Mouse (Mus musculus): ENCODE data around the gene Trio. TPM values are rescaled to one million over a fixed set of nuclear protein-coding genes. Genes with fewer than 3 reads are reported as not detected.

Trio gene
- polyA plus RNA-seq, 1 experiment from 2014 or later, result 37.5 TPM

GRCm38 (mm10) chr15:27803568-27804345 is 221.9 kb downstream of the Trio start:
- H3K9ac ChIP-seq (ENCODE audit: low read depth, low read length), result no peak overlapping the region
- H3K27me3 ChIP-seq (ENCODE audit: control insufficient read depth, insufficient read depth, low read depth, low read length), result no peaks in the 10 kb centered on the region; the same call in 1 of the 2 replicates
- H3K4me3 ChIP-seq (ENCODE audit: low read depth, low read length), result no peak overlapping the region
- H3K4me1 ChIP-seq (ENCODE audit: control insufficient read depth, insufficient read depth, low read length), result no peaks in the 10 kb centered on the region; the same call in 1 of the 2 replicates
- no peak for ATAC-seq
- no peaks in the 10 kb centered on the region for H3K9me3 ChIP-seq (replicated peaks; ENCODE audit: control insufficient read depth, low read length, poor library complexity, severe bottlenecking)
- no peak overlapping the region for H3K27ac ChIP-seq (ENCODE audit: low read length)
- no peak overlapping the region for H3K4me2 ChIP-seq (ENCODE audit: low read length)
- WGBS, result 78% methylated on average over 18 of the region's 18 CpGs
- H3K36me3 ChIP-seq (ENCODE audit: control insufficient read depth, insufficient read depth, low read length), result peaks cover 19% of the 10 kb centered on the region

DNA sequence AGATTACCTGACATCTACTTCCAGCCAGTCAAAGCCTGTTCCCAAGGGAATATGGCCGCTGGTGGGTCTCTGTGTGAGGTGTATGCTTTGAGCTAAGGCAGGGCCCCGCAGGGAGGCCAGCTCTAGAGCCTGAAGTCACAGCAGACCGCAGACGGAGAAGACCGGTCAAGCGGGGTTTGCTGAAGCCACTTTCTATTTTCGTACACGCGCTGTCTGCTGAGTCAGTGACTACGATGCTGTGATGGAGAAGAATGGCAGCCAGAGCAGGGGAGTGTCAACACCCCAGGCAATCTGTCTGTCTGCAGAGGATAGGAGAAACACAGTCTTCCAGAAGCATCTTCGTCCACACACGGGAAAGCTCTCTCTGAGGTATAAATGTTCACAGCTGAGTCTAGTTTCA is 223.4 kb downstream of the Trio start:
- H3K27ac ChIP-seq (ENCODE audit: low read length), result peak overlapping the region; percentile 40; the same call in 1 of the 2 replicates
- no peaks in the 10 kb centered on the region; the same call in 1 of the 2 replicates for H3K27me3 ChIP-seq (ENCODE audit: control insufficient read depth, insufficient read depth, low read depth, low read length)
- no peak overlapping the region for H3K4me3 ChIP-seq (ENCODE audit: low read depth, low read length)
- H3K9me3 ChIP-seq (replicated peaks; ENCODE audit: control insufficient read depth, low read length, poor library complexity, severe bottlenecking), result no peaks in the 10 kb centered on the region
- WGBS, result 83% methylated on average over 12 of the region's 12 CpGs
- peaks cover 21% of the 10 kb centered on the region for H3K36me3 ChIP-seq (ENCODE audit: control insufficient read depth, insufficient read depth, low read length)
- H3K9ac ChIP-seq (ENCODE audit: low read depth, low read length), result no peak overlapping the region
- no peak for ATAC-seq
- H3K4me2 ChIP-seq (ENCODE audit: low read length), result no peak overlapping the region
- H3K4me1 ChIP-seq (ENCODE audit: control insufficient read depth, insufficient read depth, low read length), result peaks cover 4% of the 10 kb centered on the region; the same call in 1 of the 2 replicates

GRCm38 (mm10) chr15:27801177-27801576 is 224.5 kb downstream of the Trio start:
- Histone ChIP-seq H3K9ac (ENCODE audit: low read depth, low read length) (no peak overlapping the region), H3K36me3 (ENCODE audit: control insufficient read depth, insufficient read depth, low read length) (peaks cover 21% of the 10 kb centered on the region), H3K9me3 (replicated peaks; ENCODE audit: control insufficient read depth, low read length, poor library complexity, severe bottlenecking) (no peaks in the 10 kb centered on the region), H3K27me3 (ENCODE audit: control insufficient read depth, insufficient read depth, low read depth, low read length) (no peaks in the 10 kb centered on the region; the same call in 1 of the 2 replicates), H3K4me1 (ENCODE audit: control insufficient read depth, insufficient read depth, low read length) (peaks cover 9% of the 10 kb centered on the region; the same call in 1 of the 2 replicates), H3K4me2 (ENCODE audit: low read length) (no peak overlapping the region), H3K27ac (ENCODE audit: low read length) (no peak overlapping the region), H3K4me3 (ENCODE audit: low read depth, low read length) (no peak overlapping the region)
- ATAC-seq, result no peak
- 72% methylated on average over 4 of the region's 4 CpGs for WGBS

DNA sequence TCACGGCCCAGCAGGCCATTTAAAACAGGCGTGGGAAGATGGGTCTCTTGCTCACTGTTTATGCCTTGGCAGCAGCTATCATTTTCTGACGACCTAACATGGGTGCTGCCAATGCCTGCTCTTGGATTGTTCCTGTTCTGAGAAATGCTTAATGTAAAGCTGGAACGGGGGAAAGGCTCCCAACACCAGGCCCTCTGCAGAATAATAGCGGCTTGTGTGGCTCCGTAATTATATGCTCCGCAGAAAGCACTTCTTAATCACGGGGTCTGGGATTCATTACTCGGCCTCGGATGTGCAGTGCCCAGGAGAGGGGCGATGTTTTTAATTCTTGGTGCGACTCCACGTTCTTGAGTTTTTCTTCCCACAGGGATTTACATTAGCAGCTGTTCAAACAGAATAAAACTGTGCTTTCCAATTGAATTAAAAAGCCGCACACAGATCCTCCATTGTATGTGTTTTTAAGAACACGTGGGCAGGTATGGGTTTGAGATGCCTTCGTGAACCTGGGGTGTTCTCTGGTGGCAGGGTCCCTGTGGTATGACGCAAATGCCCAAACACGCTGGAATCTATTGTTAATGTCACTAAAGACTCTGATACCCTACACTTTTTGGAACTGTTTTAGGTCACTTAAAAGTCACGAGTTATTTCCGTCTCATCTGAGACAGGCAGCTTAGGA is 228.0 kb downstream of the Trio start:
- WGBS, result 46% methylated on average over 20 of the region's 20 CpGs
- ATAC-seq, result peak; percentile 43
- Histone ChIP-seq H3K9ac (ENCODE audit: low read depth, low read length) (peak overlapping the region; percentile 32; the same call in 1 of the 2 replicates), H3K4me2 (ENCODE audit: low read length) (no peak overlapping the region), H3K36me3 (ENCODE audit: control insufficient read depth, insufficient read depth, low read length) (peaks cover 4% of the 10 kb centered on the region; the same call in 1 of the 2 replicates), H3K27me3 (ENCODE audit: control insufficient read depth, insufficient read depth, low read depth, low read length) (no peaks in the 10 kb centered on the region), H3K27ac (ENCODE audit: low read length) (peak overlapping the region; percentile 79), H3K4me3 (ENCODE audit: low read depth, low read length) (no peak overlapping the region), H3K4me1 (ENCODE audit: control insufficient read depth, insufficient read depth, low read length) (peaks cover 21% of the 10 kb centered on the region), H3K9me3 (replicated peaks; ENCODE audit: control insufficient read depth, low read length, poor library complexity, severe bottlenecking) (no peaks in the 10 kb centered on the region)

DNA sequence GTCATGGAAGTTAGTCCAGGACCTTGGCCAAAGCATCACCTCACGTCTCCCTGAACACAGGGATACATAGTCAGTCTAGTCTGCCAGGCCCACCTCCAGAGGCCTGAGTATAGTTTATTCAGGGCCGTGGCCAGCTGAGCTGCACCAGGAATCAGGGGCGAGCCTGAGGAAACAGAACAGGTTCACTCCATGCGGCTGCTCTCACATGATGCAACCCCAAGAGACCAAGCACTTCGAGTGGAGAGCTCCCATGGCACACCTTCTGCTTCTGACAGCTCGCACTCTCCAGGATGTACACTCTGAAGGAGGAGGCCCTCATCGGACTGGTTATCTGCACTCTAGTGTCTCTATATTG is 228.8 kb downstream of the Trio start:
- H3K4me2 ChIP-seq (ENCODE audit: low read length), result no peak overlapping the region
- 0 out of 2 replicates have a peak, but pooled peaks cover 2% of the 10 kb centered on the region for H3K36me3 ChIP-seq (ENCODE audit: control insufficient read depth, insufficient read depth, low read length)
- H3K9ac ChIP-seq (ENCODE audit: low read depth, low read length), result no peak overlapping the region
- peaks cover 25% of the 10 kb centered on the region for H3K4me1 ChIP-seq (ENCODE audit: control insufficient read depth, insufficient read depth, low read length)
- no peaks in the 10 kb centered on the region for H3K27me3 ChIP-seq (ENCODE audit: control insufficient read depth, insufficient read depth, low read depth, low read length)
- no peak overlapping the region for H3K4me3 ChIP-seq (ENCODE audit: low read depth, low read length)
- peak overlapping the region; percentile 79 for H3K27ac ChIP-seq (ENCODE audit: low read length)
- 68% methylated on average over 7 of the region's 7 CpGs for WGBS
- no peak for ATAC-seq
- H3K9me3 ChIP-seq (replicated peaks; ENCODE audit: control insufficient read depth, low read length, poor library complexity, severe bottlenecking), result no peaks in the 10 kb centered on the region

DNA sequence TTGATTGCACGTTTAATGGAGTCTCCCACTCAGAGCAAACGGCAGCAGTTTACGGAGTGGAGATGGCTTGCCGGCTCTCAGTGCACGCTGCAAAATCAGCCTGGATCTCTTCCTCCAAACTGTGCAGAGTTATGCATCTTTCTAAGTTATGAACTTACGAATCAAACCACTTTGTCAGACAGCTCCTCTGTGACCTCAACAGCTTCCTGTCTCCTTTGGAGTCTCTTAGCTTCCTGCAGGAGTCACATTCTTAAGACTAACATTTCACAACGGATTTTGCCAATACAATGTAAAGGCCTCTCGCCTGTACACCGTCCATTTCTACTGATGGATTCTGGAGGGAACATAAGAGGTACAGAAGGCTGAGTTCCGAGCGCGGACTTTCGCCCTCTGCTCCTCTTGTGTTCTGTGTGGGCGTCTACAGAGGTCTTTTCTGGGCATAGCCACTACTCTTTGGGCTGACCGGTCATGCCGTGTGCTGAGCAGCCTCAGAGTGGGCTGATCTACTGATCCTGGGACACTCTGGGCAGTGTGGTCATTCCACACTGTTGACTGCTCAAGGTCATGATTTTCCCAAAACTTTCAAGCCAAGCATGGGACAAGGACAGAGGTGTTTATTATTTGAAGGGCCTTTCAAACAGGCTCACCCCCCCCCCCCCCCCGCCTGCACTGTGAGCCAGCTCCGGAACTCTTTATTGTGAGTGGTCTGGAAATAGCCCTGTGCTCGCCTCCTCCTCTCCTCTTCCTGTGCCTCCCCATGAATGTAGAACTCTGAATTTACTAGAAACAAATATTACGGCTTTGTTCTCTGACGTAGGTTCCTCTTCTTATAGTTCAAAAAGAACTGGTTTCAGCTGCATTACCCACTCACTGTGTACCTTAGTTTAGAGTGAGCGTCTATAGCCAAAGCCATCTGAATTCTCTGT is 229.4 kb downstream of the Trio start:
- 85% methylated on average over 22 of the region's 22 CpGs for WGBS
- Histone ChIP-seq H3K4me1 (ENCODE audit: control insufficient read depth, insufficient read depth, low read length) (peaks cover 28% of the 10 kb centered on the region), H3K36me3 (ENCODE audit: control insufficient read depth, insufficient read depth, low read length) (0 out of 2 replicates have a peak, but pooled peaks cover 2% of the 10 kb centered on the region), H3K27me3 (ENCODE audit: control insufficient read depth, insufficient read depth, low read depth, low read length) (no peaks in the 10 kb centered on the region), H3K4me3 (ENCODE audit: low read depth, low read length) (no peak overlapping the region), H3K9ac (ENCODE audit: low read depth, low read length) (no peak overlapping the region), H3K9me3 (replicated peaks; ENCODE audit: control insufficient read depth, low read length, poor library complexity, severe bottlenecking) (no peaks in the 10 kb centered on the region), H3K27ac (ENCODE audit: low read length) (peak overlapping the region; percentile 79), H3K4me2 (ENCODE audit: low read length) (no peak overlapping the region)
- ATAC-seq, result no peak

- H3K9me3 ChIP-seq (replicated peaks; ENCODE audit: control insufficient read depth, low read length, poor library complexity, severe bottlenecking), result no peaks in the 10 kb centered on the region
- no peak overlapping the region for H3K4me3 ChIP-seq (ENCODE audit: low read depth, low read length)
- WGBS, result 51% methylated on average over 6 of the region's 6 CpGs
- no peak overlapping the region for H3K4me2 ChIP-seq (ENCODE audit: low read length)
- ATAC-seq, result no peak
- H3K27me3 ChIP-seq (ENCODE audit: control insufficient read depth, insufficient read depth, low read depth, low read length), result no peaks in the 10 kb centered on the region
- no peak overlapping the region for H3K9ac ChIP-seq (ENCODE audit: low read depth, low read length)
- no peak overlapping the region; the same call in 1 of the 2 replicates for H3K27ac ChIP-seq (ENCODE audit: low read length)
- 0 out of 2 replicates have a peak, but pooled peaks cover 2% of the 10 kb centered on the region for H3K36me3 ChIP-seq (ENCODE audit: control insufficient read depth, insufficient read depth, low read length)
- H3K4me1 ChIP-seq (ENCODE audit: control insufficient read depth, insufficient read depth, low read length), result peaks cover 38% of the 10 kb centered on the region
Measured at GRCm38 (mm10) chr15:27793284-27793683, 232.4 kb downstream of the Trio start.

- WGBS, result 52% methylated on average over 11 of the region's 11 CpGs
- H3K9me3 ChIP-seq (replicated peaks; ENCODE audit: control insufficient read depth, low read length, poor library complexity, severe bottlenecking), result no peaks in the 10 kb centered on the region
- no peaks in the 10 kb centered on the region for H3K27me3 ChIP-seq (ENCODE audit: control insufficient read depth, insufficient read depth, low read depth, low read length)
- 0 out of 2 replicates have a peak, but pooled peaks cover 2% of the 10 kb centered on the region for H3K36me3 ChIP-seq (ENCODE audit: control insufficient read depth, insufficient read depth, low read length)
- no peak overlapping the region for H3K4me2 ChIP-seq (ENCODE audit: low read length)
- H3K9ac ChIP-seq (ENCODE audit: low read depth, low read length), result no peak overlapping the region
- no peak for ATAC-seq
- H3K27ac ChIP-seq (ENCODE audit: low read length), result 0 out of 2 replicates have a peak overlapping the region, but pooled peaks have one; percentile 14
- H3K4me1 ChIP-seq (ENCODE audit: control insufficient read depth, insufficient read depth, low read length), result peaks cover 44% of the 10 kb centered on the region
- no peak overlapping the region for H3K4me3 ChIP-seq (ENCODE audit: low read depth, low read length)
Measured at GRCm38 (mm10) chr15:27792473-27792872, 233.2 kb downstream of the Trio start.
